Mouse (Mus musculus): Measurements from ENCODE around the gene Bpnt1.
"Not testable (repeated sequence)": the region's sequence is repeated elsewhere in the genome, so short reads cannot be mapped to it uniquely, and the experiment has no call there.

The Bpnt1 gene

GRCm38 (mm10) chr1:185331983-185332430 lies at the start of gene Bpnt1:
TSS of gene Bpnt1 (plus strand) at chr1:185332149.
- DNase-seq = peak; percentile 87

GRCm38 (mm10) chr1:185282846-185283245 lies 49.1 kb upstream of the Bpnt1 start:
- DNase-seq = no peak

GRCm38 (mm10) chr1:185283247-185283646 lies 48.7 kb upstream of the Bpnt1 start:
- DNase-seq = no peak

GRCm38 (mm10) chr1:185284740-185285139 lies 47.2 kb upstream of the Bpnt1 start:
- peak; percentile 59 for DNase-seq

GRCm38 (mm10) chr1:185285171-185285570 lies 46.8 kb upstream of the Bpnt1 start:
- peak; percentile 51 for DNase-seq

- DNase-seq = no peak
Measured at GRCm38 (mm10) chr1:185287066-185287465, 44.9 kb upstream of the Bpnt1 start.

GRCm38 (mm10) chr1:185289231-185289630 lies 42.7 kb upstream of the Bpnt1 start:
- DNase-seq = no peak

GRCm38 (mm10) chr1:185291336-185291735 lies 40.6 kb upstream of the Bpnt1 start:
- DNase-seq = no peak

- DNase-seq = no peak
Measured at GRCm38 (mm10) chr1:185292646-185293360, 39.1 kb upstream of the Bpnt1 start.

- DNase-seq = no peak
Measured at GRCm38 (mm10) chr1:185296850-185297249, 35.1 kb upstream of the Bpnt1 start.

GRCm38 (mm10) chr1:185298496-185298895 lies 33.5 kb upstream of the Bpnt1 start:
- no peak for DNase-seq

- DNase-seq = no peak
Measured at GRCm38 (mm10) chr1:185302816-185303215, 29.1 kb upstream of the Bpnt1 start.

- DNase-seq = no peak
Measured at GRCm38 (mm10) chr1:185306836-185307235, 25.1 kb upstream of the Bpnt1 start.

- DNase-seq = no peak
Measured at GRCm38 (mm10) chr1:185307645-185308044, 24.3 kb upstream of the Bpnt1 start.

GRCm38 (mm10) chr1:185308334-185308733 lies 23.6 kb upstream of the Bpnt1 start:
- no peak for DNase-seq

- no peak for DNase-seq
Measured at GRCm38 (mm10) chr1:185308908-185309307, 23.0 kb upstream of the Bpnt1 start.

- no peak for DNase-seq
Measured at GRCm38 (mm10) chr1:185311949-185312348, 20.0 kb upstream of the Bpnt1 start.

- DNase-seq = no peak
Measured at GRCm38 (mm10) chr1:185314546-185314945, 17.4 kb upstream of the Bpnt1 start.

- DNase-seq = no peak
Measured at GRCm38 (mm10) chr1:185315846-185316568, 15.9 kb upstream of the Bpnt1 start.

GRCm38 (mm10) chr1:185327754-185328345 lies 4.1 kb upstream of the Bpnt1 start:
- not testable (repeated sequence) for DNase-seq

GRCm38 (mm10) chr1:185328721-185329610 lies 3.0 kb upstream of the Bpnt1 start, which contains the start of gene Iars2:
TSS of gene Iars2 (minus strand) at chr1:185329396.
- DNase-seq = peak; percentile 89

GRCm38 (mm10) chr1:185329851-185330250 lies 2.1 kb upstream of the Bpnt1 start:
- no peak for DNase-seq

- no peak for DNase-seq
Measured at GRCm38 (mm10) chr1:185331364-185331763, 585 bp upstream of the Bpnt1 start.
